Mouse (Mus musculus) MEL (cell line): ENCODE measurements at regions not wholly inside any gene's neighbourhood (a gene's known extent, or its start where the extent isn't known, plus 50 kb on each side); places are given as distances from the start of the nearest gene placed in this dataset.

Source experiments
- DNase-seq: peaks from one replicate; pipeline ENCODE4 v3.0.0; 2011; ENCODE audit warnings: low read depth, low spot score
- H3K27ac ChIP-seq: 2 replicates; pipeline ENCODE4 v1.5.1; 2012; ENCODE audit warnings: low read depth, mild to moderate bottlenecking, control low read depth, low read length, moderate library complexity; ENCODE audit not compliant: control insufficient read depth
- H3K27me3 ChIP-seq, 2 experiments: fragments of 150-350 bp in 1 of 2; sonication (generic) in 1 of 2; 2 replicates each; pipeline ENCODE4 v1.6.1; 2012; ENCODE audit warnings: low read length in 2 of 2, mild to moderate bottlenecking in 2 of 2, improper control_type of control experiment in 1 of 2, moderate library complexity in 1 of 2; ENCODE audit not compliant: insufficient read depth in 2 of 2, control insufficient read depth in 1 of 2
- H3K36me3 ChIP-seq, 2 experiments: 2 replicates each; pipeline ENCODE4 v1.6.1; 2012 to 2014; ENCODE audit warnings: low read length in 2 of 2, improper control_type of control experiment in 1 of 2, inconsistent platforms in 1 of 2, mild to moderate bottlenecking in 1 of 2; ENCODE audit not compliant: insufficient read depth in 2 of 2, control insufficient read depth in 1 of 2
- H3K4me1 ChIP-seq, 2 experiments: fragments of 150-350 bp in 1 of 2; sonication (generic) in 1 of 2; 2 replicates each; pipeline ENCODE4 v1.6.1; 2012; ENCODE audit warnings: low read length in 2 of 2, improper control_type of control experiment in 1 of 2, mild to moderate bottlenecking in 1 of 2; ENCODE audit not compliant: insufficient read depth in 2 of 2, control insufficient read depth in 1 of 2
- H3K4me3 ChIP-seq, 2 experiments: fragments of 150-350 bp in 1 of 2; sonication (generic) in 1 of 2; 2 replicates each; pipeline ENCODE4 v1.5.1; 2012; ENCODE audit warnings: low read depth in 2 of 2, low read length in 2 of 2, mild to moderate bottlenecking in 2 of 2, moderate library complexity in 2 of 2, control low read depth in 1 of 2, improper control_type of control experiment in 1 of 2; ENCODE audit not compliant: control insufficient read depth in 1 of 2, insufficient read depth in 1 of 2
- H3K79me2 ChIP-seq: 2 replicates; pipeline ENCODE4 v1.6.1; 2012; ENCODE audit warnings: mild to moderate bottlenecking, low read length, moderate library complexity; ENCODE audit not compliant: control insufficient read depth, poor library complexity, insufficient read depth
- H3K9ac ChIP-seq: 2 replicates; pipeline ENCODE4 v1.6.1; 2012; ENCODE audit warnings: low read depth, mild to moderate bottlenecking, control low read depth, low read length, moderate library complexity; ENCODE audit not compliant: control insufficient read depth, poor library complexity, severe bottlenecking
- H3K9me3 ChIP-seq: fragments of 150-350 bp; sonication (generic); replicated peaks from 2 replicates; pipeline ENCODE4 v1.6.1; 2012; ENCODE audit warnings: mild to moderate bottlenecking, low read length, improper control_type of control experiment, moderate library complexity; ENCODE audit not compliant: insufficient read depth
- BHLHE40 ChIP-seq: IDR thresholded peaks from 2 replicates; pipeline ENCODE4 v1.6.1; 2012; ENCODE audit warnings: low read depth, mild to moderate bottlenecking, inconsistent platforms, low read length, improper control_type of control experiment, borderline replicate concordance
- CHD2 ChIP-seq: IDR thresholded peaks from 2 replicates; pipeline ENCODE4 v1.6.1; 2011; ENCODE audit warnings: low read length, improper control_type of control experiment
- EP300 ChIP-seq, 2 experiments: IDR thresholded peaks; 2 replicates each; pipeline ENCODE4 v1.6.1; 2011; ENCODE audit warnings: improper control_type of control experiment in 2 of 2, low read length in 2 of 2, low read depth in 1 of 2, mild to moderate bottlenecking in 1 of 2
- GABPA ChIP-seq: IDR thresholded peaks from 2 replicates; pipeline ENCODE4 v1.6.1; 2012; ENCODE audit warnings: low read depth, mild to moderate bottlenecking, inconsistent platforms, low read length, improper control_type of control experiment, moderate library complexity
- HCFC1 ChIP-seq: IDR thresholded peaks from 2 replicates; pipeline ENCODE4 v1.6.1; 2012; ENCODE audit warnings: low read depth, mild to moderate bottlenecking, inconsistent platforms, low read length, improper control_type of control experiment, moderate library complexity
- JUND ChIP-seq: IDR thresholded peaks from 2 replicates; pipeline ENCODE4 v1.6.1; 2011; ENCODE audit warnings: low read depth, mild to moderate bottlenecking, improper control_type of control experiment, low read length
- KAT2A ChIP-seq: conservative IDR thresholded peaks from 2 replicates; pipeline ENCODE4 v1.6.1; 2012; ENCODE audit warnings: low read depth, low read length, improper control_type of control experiment, inconsistent platforms
- MAFK ChIP-seq: IDR thresholded peaks from 2 replicates; pipeline ENCODE4 v1.6.1; 2011; ENCODE audit warnings: low read depth, mild to moderate bottlenecking, low read length, improper control_type of control experiment, borderline replicate concordance
- MXI1 ChIP-seq: IDR thresholded peaks from 2 replicates; pipeline ENCODE4 v1.6.1; 2011; ENCODE audit warnings: mild to moderate bottlenecking, low read depth, low read length, improper control_type of control experiment
- MYB ChIP-seq: IDR thresholded peaks from 2 replicates; pipeline ENCODE4 v1.6.1; 2011; ENCODE audit warnings: mild to moderate bottlenecking, low read depth, low read length, improper control_type of control experiment
- NELFE ChIP-seq: IDR thresholded peaks from 2 replicates; pipeline ENCODE4 v1.6.1; 2011; ENCODE audit warnings: low read depth, low read length, improper control_type of control experiment
- NRF1 ChIP-seq: IDR thresholded peaks from 2 replicates; pipeline ENCODE4 v1.6.1; 2014; ENCODE audit warnings: low read depth, mild to moderate bottlenecking, inconsistent platforms, low read length, improper control_type of control experiment, moderate library complexity; ENCODE audit not compliant: poor library complexity, insufficient read depth, severe bottlenecking
- POLR2A ChIP-seq, 2 experiments: IDR thresholded peaks; 2 replicates each; pipeline ENCODE4 v1.6.1; 2011 to 2012; ENCODE audit warnings: low read length in 2 of 2, mild to moderate bottlenecking in 2 of 2, control low read depth in 1 of 2, improper control_type of control experiment in 1 of 2, low read depth in 1 of 2, moderate library complexity in 1 of 2; ENCODE audit not compliant: control insufficient read depth in 1 of 2, insufficient read depth in 1 of 2, poor library complexity in 1 of 2
- POLR2AphosphoS2 ChIP-seq: IDR thresholded peaks from 2 replicates; pipeline ENCODE4 v1.6.1; 2011; ENCODE audit warnings: low read length, improper control_type of control experiment
- POLR2AphosphoS5 ChIP-seq: IDR thresholded peaks from 2 replicates; pipeline ENCODE4 v1.6.1; 2012; ENCODE audit warnings: low read depth, borderline replicate concordance, mild to moderate bottlenecking, inconsistent platforms, low read length, moderate library complexity, mixed read lengths
- RAD21 ChIP-seq: IDR thresholded peaks from 2 replicates; pipeline ENCODE4 v1.6.1; 2011; ENCODE audit warnings: mild to moderate bottlenecking, low read depth, low read length, improper control_type of control experiment
- RCOR1 ChIP-seq: IDR thresholded peaks from 2 replicates; pipeline ENCODE4 v1.6.1; 2012; ENCODE audit warnings: low read depth, mild to moderate bottlenecking, inconsistent platforms, low read length, improper control_type of control experiment
- SIN3A ChIP-seq: IDR thresholded peaks from 2 replicates; pipeline ENCODE4 v1.6.1; 2012; ENCODE audit warnings: low read length, improper control_type of control experiment, inconsistent platforms
- TAL1 ChIP-seq: IDR thresholded peaks from 2 replicates; pipeline ENCODE4 v1.6.1; 2012; ENCODE audit warnings: mild to moderate bottlenecking, inconsistent platforms, low read length, moderate library complexity, mixed read lengths
- TCF12 ChIP-seq: IDR thresholded peaks from 2 replicates; pipeline ENCODE4 v1.6.1; 2014; ENCODE audit warnings: low read depth, mild to moderate bottlenecking, inconsistent platforms, low read length, improper control_type of control experiment, moderate library complexity
- ZC3H11A ChIP-seq: IDR thresholded peaks from 2 replicates; pipeline ENCODE4 v1.6.1; 2012; ENCODE audit warnings: low read depth, mild to moderate bottlenecking, inconsistent platforms, low read length, improper control_type of control experiment
- ZKSCAN1 ChIP-seq: IDR thresholded peaks from 2 replicates; pipeline ENCODE4 v1.6.1; 2012; ENCODE audit warnings: low read depth, mild to moderate bottlenecking, inconsistent platforms, low read length, improper control_type of control experiment, moderate library complexity
- ZMIZ1 ChIP-seq: IDR thresholded peaks from 2 replicates; pipeline ENCODE4 v1.6.1; 2012; ENCODE audit warnings: low read depth, mild to moderate bottlenecking, inconsistent platforms, low read length, improper control_type of control experiment, moderate library complexity
- ZNF384 ChIP-seq: IDR thresholded peaks from 2 replicates; pipeline ENCODE4 v1.6.1; 2012; ENCODE audit warnings: low read depth, mild to moderate bottlenecking, inconsistent platforms, low read length, improper control_type of control experiment

DNA sequence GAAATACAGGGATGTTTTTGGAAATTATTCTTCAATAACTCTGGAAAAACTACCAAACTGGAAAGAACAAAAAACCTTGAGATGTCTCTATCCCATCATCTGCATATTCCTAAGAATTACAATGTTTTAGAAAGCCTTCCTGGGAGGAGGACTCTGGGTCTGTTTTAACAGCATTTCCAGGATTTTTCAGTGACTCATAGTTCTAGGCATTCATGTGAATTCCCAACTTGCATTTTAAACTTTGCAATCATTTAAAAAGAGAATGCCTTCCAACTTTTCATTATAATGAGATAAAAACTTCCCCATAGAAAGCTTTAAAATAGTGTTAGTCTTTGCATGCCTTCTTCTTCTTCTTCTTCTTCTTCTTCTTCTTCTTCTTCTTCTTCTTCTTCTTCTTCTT, 315.4 kb upstream of the Fign start:
- no peak for DNase-seq
- Histone ChIP-seq H3K4me1 (no peaks in the 10 kb centered on the region), H3K79me2 (no peaks in the 10 kb centered on the region), H3K27ac (no peak overlapping the region), H3K36me3 (no peaks in the 10 kb centered on the region), H3K4me3 (no peak overlapping the region), H3K9ac (no peak overlapping the region), H3K27me3 (no peaks in the 10 kb centered on the region), H3K9me3 (no peaks in the 10 kb centered on the region)
- TF ChIP-seq BHLHE40 (no peak), POLR2A (IDR thresholded peaks at IDR 0.05; ENCODE audit: control insufficient read depth in 1 of 2, insufficient read depth in 1 of 2, low read depth in 1 of 2, low read length in 2 of 2, poor library complexity in 1 of 2) (no peak), RCOR1 (no peak), MXI1 (no peak), TCF12 (no peak), EP300 (IDR thresholded peaks at IDR 0.05; ENCODE audit: low read depth in 1 of 2, low read length in 2 of 2) (no peak), HCFC1 (no peak), ZKSCAN1 (no peak), TAL1 (no peak), ZMIZ1 (no peak), NRF1 (no peak), MYB (no peak), MAFK (no peak), ZNF384 (no peak), GABPA (no peak)

GRCm38 (mm10) chr2:64395946-64396345, 298.1 kb upstream of the Fign start:
- Histone ChIP-seq H3K27ac (no peak overlapping the region), H3K4me3 (no peak overlapping the region), H3K36me3 (no peaks in the 10 kb centered on the region), H3K9me3 (no peaks in the 10 kb centered on the region), H3K9ac (no peak overlapping the region), H3K79me2 (no peaks in the 10 kb centered on the region), H3K4me1 (no peaks in the 10 kb centered on the region), H3K27me3 (no peaks in the 10 kb centered on the region)
- no peak for DNase-seq
- TF ChIP-seq RAD21 (no peak), JUND (no peak), MXI1 (no peak), ZKSCAN1 (no peak), TAL1 (no peak), NELFE (no peak), CHD2 (no peak), KAT2A (no peak), POLR2AphosphoS5 (no peak), SIN3A (no peak), ZC3H11A (no peak), POLR2AphosphoS2 (no peak), POLR2A (IDR thresholded peaks at IDR 0.05; ENCODE audit: control insufficient read depth in 1 of 2, insufficient read depth in 1 of 2, low read depth in 1 of 2, low read length in 2 of 2, poor library complexity in 1 of 2) (no peak)
